Mouse (Mus musculus) liver, embryonic 12.5 days (tissue): ENCODE measurements at regions not wholly inside any gene's neighbourhood (a gene's known extent, or its start where the extent isn't known, plus 50 kb on each side); places are given as distances from the start of the nearest gene placed in this dataset.

Source experiments
- ATAC-seq: fragments of 200-750 bp; cut with Nextera tagmentation; 2 replicates; pipeline ENCODE4 v1.8.0; 2017; ENCODE audit warnings: moderate number of reproducible peaks, mild to moderate bottlenecking, moderate library complexity
- H3K27ac ChIP-seq: fragments of 300-500 bp; sonication (generic); 2 replicates; pipeline ENCODE4 v1.5.1; 2016; ENCODE audit warnings: mild to moderate bottlenecking
- H3K27me3 ChIP-seq: fragments of 300-500 bp; sonication (generic); replicated peaks from 2 replicates; pipeline ENCODE4 v1.6.1; 2016; ENCODE audit warnings: mild to moderate bottlenecking, moderate library complexity
- H3K36me3 ChIP-seq: fragments of 300-500 bp; sonication (generic); 2 replicates; pipeline ENCODE4 v1.6.1; 2016; ENCODE audit warnings: mild to moderate bottlenecking, moderate library complexity
- H3K4me1 ChIP-seq: fragments of 300-500 bp; sonication (generic); 2 replicates; pipeline ENCODE4 v1.6.1; 2016
- H3K4me2 ChIP-seq: fragments of 300-500 bp; sonication (generic); 2 replicates; pipeline ENCODE4 v1.6.1; 2016; ENCODE audit warnings: mild to moderate bottlenecking, moderate library complexity
- H3K4me3 ChIP-seq: fragments of 300-500 bp; sonication (generic); 2 replicates; pipeline ENCODE4 v1.5.1; 2016; ENCODE audit warnings: mild to moderate bottlenecking, moderate library complexity
- H3K9ac ChIP-seq: fragments of 300-500 bp; sonication (generic); 2 replicates; pipeline ENCODE4 v1.6.1; 2016; ENCODE audit warnings: mild to moderate bottlenecking, moderate library complexity
- H3K9me3 ChIP-seq: fragments of 300-500 bp; sonication (generic); replicated peaks from 2 replicates; pipeline ENCODE4 v1.6.1; 2016; ENCODE audit warnings: mild to moderate bottlenecking, moderate library complexity
- WGBS: fragments of 180-500 bp; shearing (Covaris S2); methylation state at CpG from one replicate; pipeline ENCODE4 v1.1.7; 2016; ENCODE audit not compliant: insufficient replicate concordance; 5-methylcytosine and 5-hydroxymethylcytosine counted together

DNA sequence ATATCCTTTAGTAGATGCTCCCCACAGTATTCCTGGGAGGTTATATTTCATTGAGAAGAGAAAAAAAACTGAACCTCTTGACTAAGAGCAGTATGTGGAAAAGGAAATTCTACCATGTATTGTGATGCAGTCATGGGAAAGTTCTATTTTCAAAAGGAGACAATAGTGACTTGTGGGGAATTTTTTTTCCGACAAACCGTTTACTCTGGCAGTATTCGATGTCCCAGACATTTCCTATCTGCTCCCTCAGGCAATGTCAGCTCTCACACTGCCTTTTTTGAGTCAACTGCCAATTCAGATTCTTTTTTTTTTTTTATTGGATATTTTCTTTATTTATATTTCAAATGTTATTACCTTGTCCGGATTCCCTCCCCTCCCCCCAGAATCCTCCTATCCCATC lies 295.5 kb downstream of the Gm4340 start:
- Histone ChIP-seq H3K4me1 (no peaks in the 10 kb centered on the region), H3K9me3 (no peaks in the 10 kb centered on the region), H3K36me3 (no peaks in the 10 kb centered on the region), H3K27ac (no peak overlapping the region), H3K9ac (no peak overlapping the region), H3K4me3 (no peak overlapping the region), H3K4me2 (no peak overlapping the region), H3K27me3 (no peaks in the 10 kb centered on the region)
- WGBS = 80% methylated on average over 4 of the region's 4 CpGs
- no peak for ATAC-seq

DNA sequence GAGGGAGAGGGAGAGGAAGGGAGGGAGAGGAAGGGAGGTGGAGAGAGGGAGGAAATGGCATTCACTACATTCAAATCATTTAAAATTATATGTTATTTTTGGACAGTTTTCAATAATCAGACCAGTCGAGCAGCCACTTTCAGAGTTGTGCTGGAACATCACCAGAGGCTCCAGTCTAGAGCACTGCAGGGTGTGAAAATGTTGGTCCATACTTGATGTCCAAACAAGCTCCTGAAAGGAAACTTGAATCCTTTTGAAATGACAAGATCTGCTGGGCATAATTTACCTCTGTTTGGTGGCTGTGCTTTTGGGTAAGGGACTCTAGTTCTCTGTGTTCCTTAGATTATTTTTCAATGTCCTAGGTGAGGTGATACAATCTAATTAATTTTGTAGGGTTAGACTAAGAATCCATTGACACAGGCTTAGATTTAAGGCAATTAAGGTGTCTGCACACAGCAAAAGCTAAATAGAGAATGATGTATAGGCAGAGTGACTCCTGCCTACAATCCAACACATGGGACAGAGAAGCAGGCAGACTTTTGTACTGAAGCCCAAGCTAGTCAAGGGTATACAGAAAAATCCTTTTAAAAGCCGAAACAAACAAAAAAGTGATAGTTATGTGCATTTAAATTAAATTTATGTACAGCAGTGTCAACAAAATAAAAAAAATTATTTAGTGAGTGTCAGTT lies 297.2 kb downstream of the Gm4340 start:
- WGBS = 40% methylated on average over 2 of the region's 2 CpGs
- no peak for ATAC-seq
- Histone ChIP-seq H3K27me3 (no peaks in the 10 kb centered on the region), H3K9ac (no peak overlapping the region), H3K9me3 (no peaks in the 10 kb centered on the region), H3K36me3 (no peaks in the 10 kb centered on the region), H3K4me1 (no peaks in the 10 kb centered on the region), H3K27ac (no peak overlapping the region), H3K4me3 (no peak overlapping the region), H3K4me2 (no peak overlapping the region)
